Mouse (Mus musculus) forebrain, embryonic 12.5 days (tissue): ENCODE measurements around the gene Ugt1a6a. TPM values are rescaled to one million over a fixed set of nuclear protein-coding genes. Genes with fewer than 3 reads are reported as not detected.
"Not testable (repeated sequence)": the region's sequence is repeated elsewhere in the genome, so short reads cannot be mapped to it uniquely, and the experiment has no call there.

Experiments
- ATAC-seq: fragments of 200-750 bp; cut with Nextera tagmentation; 2 replicates; pipeline ENCODE4 v1.8.0; 2017; ENCODE audit warnings: moderate TSS enrichment; ENCODE audit not compliant: low FRiP score
- H3K27ac ChIP-seq: fragments of 300-500 bp; sonication (generic); 2 replicates; pipeline ENCODE4 v1.5.1; 2016; ENCODE audit warnings: mild to moderate bottlenecking
- H3K27me3 ChIP-seq: fragments of 300-500 bp; sonication (generic); 2 replicates; pipeline ENCODE4 v1.6.1; 2016; ENCODE audit warnings: mild to moderate bottlenecking
- H3K36me3 ChIP-seq: fragments of 300-500 bp; sonication (generic); replicated peaks from 2 replicates; pipeline ENCODE4 v1.6.1; 2016; ENCODE audit warnings: mild to moderate bottlenecking
- H3K4me1 ChIP-seq: fragments of 300-500 bp; sonication (generic); 2 replicates; pipeline ENCODE4 v1.6.1; 2016
- H3K4me2 ChIP-seq: fragments of 300-500 bp; sonication (generic); 2 replicates; pipeline ENCODE4 v1.6.1; 2016; ENCODE audit warnings: mild to moderate bottlenecking, moderate library complexity
- H3K4me3 ChIP-seq: fragments of 300-500 bp; sonication (generic); replicated peaks from 2 replicates; pipeline ENCODE4 v1.5.1; 2016; ENCODE audit warnings: mild to moderate bottlenecking
- H3K9ac ChIP-seq: fragments of 300-500 bp; sonication (generic); 2 replicates; pipeline ENCODE4 v1.6.1; 2016; ENCODE audit warnings: mild to moderate bottlenecking
- H3K9me3 ChIP-seq: fragments of 300-500 bp; sonication (generic); 2 replicates; pipeline ENCODE4 v1.6.1; 2016
- WGBS: fragments of 180-500 bp; shearing (Covaris S2); methylation state at CpG from one replicate; pipeline ENCODE4 v1.1.7; 2016; 5-methylcytosine and 5-hydroxymethylcytosine counted together
- polyA plus RNA-seq: library from polyadenylated mRNA; unstranded; fragments of >200 nt; fragmentation: Nextera tagmentation; extraction: Ambion mirVana; gene quantifications from 2 replicates; pipeline ENCODE4 v1.2.1, GENCODE M21; 2016

The Ugt1a6a gene
- polyA plus RNA-seq: 0.44 and 0.93 TPM in 2 replicates

DNA sequence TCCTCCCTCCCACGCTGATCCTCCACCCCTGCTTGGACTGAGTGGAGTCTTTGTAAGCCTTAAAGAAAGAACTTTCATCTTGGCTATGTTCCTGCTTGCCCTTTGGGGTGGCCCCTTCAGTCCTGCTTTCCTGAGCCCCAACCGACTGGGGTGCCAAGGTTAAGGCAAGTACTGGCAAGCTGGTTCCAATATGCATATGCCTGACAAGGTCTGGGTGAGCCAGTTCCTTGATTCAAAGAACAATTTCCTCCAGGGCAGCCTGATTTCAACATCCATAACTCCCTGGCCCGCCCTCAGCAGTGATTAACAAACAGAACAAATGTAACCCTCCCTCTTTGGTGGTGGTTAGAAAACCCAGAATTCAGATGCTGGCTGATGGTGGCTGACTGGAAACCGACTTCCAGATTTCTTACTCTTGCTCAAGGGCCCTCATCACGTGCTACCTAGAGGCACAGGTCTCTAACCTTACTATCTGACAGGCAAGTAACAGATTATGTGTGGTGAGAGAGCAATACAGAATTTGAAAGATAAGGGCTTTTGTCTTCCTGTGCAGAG lies at the start of gene Ugt1a6a:
Gene Ugt1a6a, plus strand, starts transcription at position 353 of the 555 bp plus-strand sequence.
- H3K9me3 ChIP-seq, H3K4me3 ChIP-seq, H3K4me1 ChIP-seq, H3K36me3 ChIP-seq, ATAC-seq, H3K4me2 ChIP-seq, H3K27me3 ChIP-seq, H3K9ac ChIP-seq: not testable (repeated sequence)
- WGBS: 37% methylated on average over 5 of the region's 5 CpGs
- H3K27ac ChIP-seq: 0 out of 2 replicates have a peak within 1 kb of the TSS, but pooled peaks have one; percentile 37

DNA sequence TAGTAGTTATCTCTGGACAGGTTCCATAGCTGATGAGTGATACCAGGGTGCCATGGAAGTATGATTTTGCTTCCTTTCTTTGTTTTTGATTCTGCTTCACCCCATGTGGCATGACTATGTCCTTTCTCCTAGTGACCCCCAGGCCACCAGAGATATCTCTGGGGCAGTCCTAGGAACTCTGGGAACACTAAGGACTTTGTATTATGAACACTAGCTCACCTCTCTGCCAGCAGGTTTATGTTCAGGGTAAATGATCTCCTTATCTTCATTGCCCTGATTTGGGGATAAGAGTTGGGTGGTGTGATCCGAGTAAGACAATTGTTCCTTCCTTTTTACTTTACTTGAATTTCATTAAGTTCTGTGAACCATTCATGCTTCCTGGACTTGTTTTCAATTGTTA lies 48.5 kb upstream of the Ugt1a6a start:
- no peaks in the 10 kb centered on the region for H3K36me3 ChIP-seq
- no peak for ATAC-seq
- H3K4me2 ChIP-seq: no peak overlapping the region
- H3K9ac ChIP-seq: no peak overlapping the region
- H3K9me3 ChIP-seq: no peaks in the 10 kb centered on the region
- no peak overlapping the region for H3K27ac ChIP-seq
- no peaks in the 10 kb centered on the region for H3K27me3 ChIP-seq
- H3K4me1 ChIP-seq: no peaks in the 10 kb centered on the region
- WGBS: 81% methylated on average over 1 of the region's 1 CpGs
- no peak overlapping the region for H3K4me3 ChIP-seq

DNA sequence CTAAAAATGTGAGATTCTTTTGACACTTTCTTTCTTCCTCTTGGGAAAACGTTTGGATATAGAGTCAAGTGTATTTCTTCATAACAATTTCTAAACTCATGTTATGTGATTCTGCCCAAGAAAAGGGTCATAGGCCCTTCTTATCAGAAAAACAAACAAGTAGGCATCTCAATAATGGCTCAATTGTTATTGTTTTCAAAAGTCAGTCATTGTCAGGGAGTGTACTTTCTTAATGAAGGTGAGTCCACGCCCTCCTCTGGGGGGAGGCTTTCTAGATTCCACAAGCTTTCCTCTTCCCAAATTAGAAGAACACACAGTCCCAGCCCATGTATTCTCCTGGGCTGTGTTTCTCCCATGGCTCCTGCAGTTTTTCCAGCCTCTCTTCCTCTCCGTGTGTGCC lies 47.1 kb upstream of the Ugt1a6a start, which contains the start of gene Ugt1a8:
Gene Ugt1a8, plus strand, starts transcription at position 301 of the 400 bp plus-strand sequence.
- no peaks in the 10 kb centered on the region for H3K27me3 ChIP-seq
- H3K9ac ChIP-seq: no peak within 1 kb of the TSS
- H3K4me3 ChIP-seq: no peak within 1 kb of the TSS
- WGBS: 84% methylated on average over 3 of the region's 3 CpGs
- no peak for ATAC-seq
- no peak within 1 kb of the TSS for H3K4me2 ChIP-seq
- H3K4me1 ChIP-seq: no peaks in the 10 kb centered on the region
- no peaks in the 10 kb centered on the region for H3K36me3 ChIP-seq
- H3K27ac ChIP-seq: no peak within 1 kb of the TSS
- no peaks in the 10 kb centered on the region for H3K9me3 ChIP-seq

DNA sequence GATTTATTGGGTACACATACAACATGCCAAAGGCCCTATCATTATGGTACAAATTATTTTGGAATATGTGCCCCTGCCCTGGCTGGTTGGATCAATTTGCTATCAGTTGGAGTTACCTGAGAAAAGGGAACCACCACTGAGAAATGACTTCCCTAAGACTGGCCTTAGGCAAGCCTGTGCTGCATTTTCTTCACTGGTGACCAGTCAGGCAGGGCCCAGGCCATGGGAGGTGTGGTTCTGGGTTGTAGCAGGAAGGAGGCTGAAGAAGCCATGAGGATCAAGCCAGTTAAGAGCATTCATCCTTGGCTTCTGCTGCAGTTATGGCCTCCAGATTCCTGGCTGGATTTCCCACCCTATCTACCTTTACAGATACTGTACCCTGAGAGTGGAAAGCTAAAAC lies 42.3 kb upstream of the Ugt1a6a start:
- ATAC-seq: no peak
- no peaks in the 10 kb centered on the region for H3K4me1 ChIP-seq
- H3K9me3 ChIP-seq: no peaks in the 10 kb centered on the region
- no peak overlapping the region for H3K27ac ChIP-seq
- H3K4me2 ChIP-seq: no peak overlapping the region
- H3K4me3 ChIP-seq: no peak overlapping the region
- H3K36me3 ChIP-seq: no peaks in the 10 kb centered on the region
- H3K9ac ChIP-seq: no peak overlapping the region
- no peaks in the 10 kb centered on the region for H3K27me3 ChIP-seq

DNA sequence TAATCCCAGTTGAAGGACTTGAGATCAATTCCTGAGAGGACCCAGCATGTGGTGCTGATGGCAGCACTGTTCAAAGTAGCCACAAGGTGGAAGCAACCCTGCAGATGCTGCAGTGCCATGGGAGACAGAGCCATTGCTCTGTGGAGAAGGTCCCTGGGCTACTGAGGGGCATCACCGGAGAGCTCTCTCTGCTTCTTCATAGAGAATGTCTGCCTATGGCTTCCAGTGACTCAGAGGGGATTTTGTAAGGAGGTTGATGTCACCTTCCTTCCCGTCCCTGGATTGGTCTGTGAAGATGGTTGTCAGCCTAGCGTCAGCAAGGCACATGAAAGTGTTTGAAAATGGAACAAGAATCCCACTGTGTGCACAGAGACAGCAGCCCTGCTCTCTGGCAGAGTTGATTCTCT lies 40.3 kb upstream of the Ugt1a6a start:
- not testable (repeated sequence) for H3K36me3 ChIP-seq, H3K4me2 ChIP-seq, H3K4me1 ChIP-seq, H3K9me3 ChIP-seq, H3K9ac ChIP-seq, H3K27ac ChIP-seq, ATAC-seq, H3K27me3 ChIP-seq, H3K4me3 ChIP-seq
- 88% methylated on average over 3 of the region's 3 CpGs for WGBS

DNA sequence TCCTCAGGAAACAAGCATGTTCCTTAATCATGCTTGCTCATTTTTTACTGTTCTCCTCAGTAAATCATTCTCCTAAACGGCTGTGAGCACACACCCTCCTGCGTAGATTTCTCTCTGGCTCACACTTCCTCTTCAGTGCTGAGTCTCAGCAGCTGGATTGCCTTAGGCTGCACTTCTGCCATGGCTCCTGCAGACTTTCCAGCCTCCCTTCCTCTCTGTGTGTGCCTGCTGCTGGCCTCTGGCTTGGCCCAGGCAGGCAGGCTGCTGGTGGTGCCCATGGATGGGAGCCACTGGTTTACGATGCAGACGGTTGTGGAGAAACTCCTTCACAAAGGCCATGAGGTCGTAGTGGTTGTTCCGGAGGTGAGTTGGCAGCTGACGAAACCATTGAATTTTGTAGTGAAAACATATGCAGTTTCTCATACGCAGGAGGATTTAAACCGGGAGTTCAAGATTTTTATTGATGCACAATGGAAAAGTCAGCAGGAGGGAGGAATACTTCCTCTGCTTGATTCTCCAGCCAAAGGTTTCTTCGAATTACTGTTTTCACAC lies 39.6 kb upstream of the Ugt1a6a start, which contains the start of gene Ugt1a7c:
Gene Ugt1a7c, plus strand, starts transcription at position 122 of the 552 bp plus-strand sequence.
- Histone ChIP-seq H3K36me3 (no peaks in the 10 kb centered on the region), H3K9ac (no peak within 1 kb of the TSS), H3K9me3 (no peaks in the 10 kb centered on the region), H3K4me2 (no peak within 1 kb of the TSS), H3K27me3 (no peaks in the 10 kb centered on the region), H3K4me1 (no peaks in the 10 kb centered on the region), H3K27ac (no peak within 1 kb of the TSS), H3K4me3 (no peak within 1 kb of the TSS)
- WGBS: 68% methylated on average over 10 of the region's 10 CpGs
- ATAC-seq: no peak

DNA sequence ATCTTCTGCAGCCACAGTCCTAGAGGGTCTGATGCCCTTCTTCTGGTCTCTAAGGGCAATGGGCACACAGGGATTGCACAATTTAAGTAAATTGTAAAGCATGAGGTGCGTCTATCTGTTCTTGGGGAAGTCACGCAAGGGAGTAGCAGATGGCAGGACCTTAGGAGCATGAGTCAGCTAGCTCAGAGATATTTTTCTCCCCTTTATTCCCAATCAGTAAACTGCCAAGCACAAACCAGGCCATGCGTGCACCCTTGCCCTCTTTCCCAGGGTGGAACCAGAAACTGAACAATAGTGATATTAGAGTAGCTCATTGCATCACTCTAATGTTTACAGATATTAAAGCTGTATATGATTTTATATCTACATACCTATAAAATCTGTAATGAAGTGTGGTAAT lies 36.1 kb upstream of the Ugt1a6a start:
- ATAC-seq, H3K4me1 ChIP-seq, H3K27ac ChIP-seq, H3K27me3 ChIP-seq, H3K4me2 ChIP-seq, H3K36me3 ChIP-seq, H3K9ac ChIP-seq, H3K9me3 ChIP-seq, H3K4me3 ChIP-seq: not testable (repeated sequence)
- 92% methylated on average over 3 of the region's 3 CpGs for WGBS

DNA sequence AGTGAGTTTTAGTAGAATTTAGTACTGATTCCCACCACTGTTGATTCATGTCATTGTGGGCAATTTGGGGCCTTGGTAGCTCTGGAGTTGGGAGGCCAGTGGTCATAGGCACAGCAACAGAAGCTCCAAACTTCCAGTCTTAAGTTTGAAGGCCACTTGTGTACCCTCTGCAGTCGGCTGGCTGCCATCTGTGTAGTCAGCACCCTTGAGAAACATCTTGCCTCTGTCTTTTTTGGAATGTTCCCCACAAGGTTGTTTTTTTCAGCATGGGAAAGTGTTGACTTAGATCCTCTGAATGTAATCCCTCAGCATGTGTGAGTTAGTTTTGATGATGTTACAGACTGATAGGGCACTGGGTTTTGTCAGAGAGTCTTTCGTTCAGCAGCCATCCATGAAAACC lies 34.9 kb upstream of the Ugt1a6a start:
- WGBS: 89% methylated on average over 2 of the region's 2 CpGs
- not testable (repeated sequence) for H3K9me3 ChIP-seq

DNA sequence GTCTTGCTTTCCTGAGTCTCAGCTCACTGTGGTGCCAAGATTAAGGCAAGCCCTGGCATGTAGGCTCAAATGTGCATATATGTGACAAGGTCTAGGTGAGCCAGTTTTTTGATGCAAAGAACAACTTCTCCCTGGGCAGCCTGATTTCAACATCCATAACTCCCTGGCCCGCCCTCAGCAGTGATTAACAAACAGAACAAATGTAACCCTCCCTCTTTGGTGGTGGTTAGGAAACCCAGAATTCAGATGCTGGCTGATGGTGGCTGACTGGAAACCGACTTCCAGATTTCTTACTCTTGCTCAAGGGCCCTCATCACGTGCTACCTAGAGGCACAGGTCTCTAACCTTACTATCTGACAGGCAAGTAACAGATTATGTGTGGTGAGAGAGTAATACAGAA lies 31.6 kb upstream of the Ugt1a6a start, which contains the start of gene Ugt1a6b:
Gene Ugt1a6b, plus strand, starts transcription at position 234 of the 400 bp plus-strand sequence.
- 70% methylated on average over 3 of the region's 3 CpGs for WGBS
- ATAC-seq: not testable (repeated sequence)

More for the DNA sequence above, 34.9 kb upstream of the Ugt1a6a start:
- H3K4me2 ChIP-seq, H3K27ac ChIP-seq, H3K36me3 ChIP-seq, H3K27me3 ChIP-seq, ATAC-seq, H3K9ac ChIP-seq, H3K4me1 ChIP-seq, H3K4me3 ChIP-seq: not testable (repeated sequence)

DNA sequence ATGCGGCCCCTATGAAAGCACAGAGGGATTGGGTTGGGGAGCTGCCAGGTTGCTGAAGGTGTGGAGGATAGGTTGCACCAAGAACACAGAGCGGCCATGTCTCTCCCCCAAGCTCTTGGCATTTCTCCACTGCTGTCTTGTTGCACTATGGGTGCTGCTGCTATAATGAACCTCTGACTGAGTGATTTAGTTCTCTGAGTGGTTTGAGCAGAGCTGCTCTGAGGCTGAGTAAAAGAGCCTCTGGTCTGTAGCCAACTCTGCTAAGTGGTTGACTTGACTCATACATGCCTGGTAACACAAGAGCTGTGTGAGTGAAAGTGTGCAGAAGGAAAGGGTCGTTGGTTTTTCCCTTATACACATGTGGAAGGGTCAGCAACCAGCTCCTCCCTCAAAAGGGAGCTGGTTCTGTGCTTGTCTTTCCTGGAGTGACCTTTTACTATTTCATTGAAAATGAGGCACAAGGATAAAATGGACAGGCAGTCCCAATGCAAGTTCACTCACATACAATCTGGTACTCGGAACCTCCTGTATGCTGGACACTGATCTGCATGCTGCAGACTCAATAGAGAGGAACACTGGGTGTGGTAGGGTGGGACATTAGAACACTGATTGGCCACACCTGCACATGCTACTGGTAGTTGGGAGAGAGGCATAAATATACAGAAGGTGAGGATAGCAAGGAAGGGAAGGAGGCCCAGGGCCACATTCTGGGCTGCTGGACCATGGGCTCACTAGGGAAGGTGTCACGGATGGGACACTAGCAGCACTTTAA lies 30.7 kb upstream of the Ugt1a6a start:
- H3K36me3 ChIP-seq, H3K4me1 ChIP-seq, H3K27ac ChIP-seq, H3K9ac ChIP-seq, ATAC-seq, H3K9me3 ChIP-seq, H3K4me2 ChIP-seq, H3K4me3 ChIP-seq, H3K27me3 ChIP-seq: not testable (repeated sequence)
- 82% methylated on average over 5 of the region's 5 CpGs for WGBS

More for the DNA sequence above, 31.6 kb upstream of the Ugt1a6a start, which contains the start of gene Ugt1a6b:
- H3K4me3 ChIP-seq, H3K9me3 ChIP-seq, H3K9ac ChIP-seq, H3K27me3 ChIP-seq, H3K27ac ChIP-seq, H3K4me1 ChIP-seq, H3K4me2 ChIP-seq, H3K36me3 ChIP-seq: not testable (repeated sequence)

DNA sequence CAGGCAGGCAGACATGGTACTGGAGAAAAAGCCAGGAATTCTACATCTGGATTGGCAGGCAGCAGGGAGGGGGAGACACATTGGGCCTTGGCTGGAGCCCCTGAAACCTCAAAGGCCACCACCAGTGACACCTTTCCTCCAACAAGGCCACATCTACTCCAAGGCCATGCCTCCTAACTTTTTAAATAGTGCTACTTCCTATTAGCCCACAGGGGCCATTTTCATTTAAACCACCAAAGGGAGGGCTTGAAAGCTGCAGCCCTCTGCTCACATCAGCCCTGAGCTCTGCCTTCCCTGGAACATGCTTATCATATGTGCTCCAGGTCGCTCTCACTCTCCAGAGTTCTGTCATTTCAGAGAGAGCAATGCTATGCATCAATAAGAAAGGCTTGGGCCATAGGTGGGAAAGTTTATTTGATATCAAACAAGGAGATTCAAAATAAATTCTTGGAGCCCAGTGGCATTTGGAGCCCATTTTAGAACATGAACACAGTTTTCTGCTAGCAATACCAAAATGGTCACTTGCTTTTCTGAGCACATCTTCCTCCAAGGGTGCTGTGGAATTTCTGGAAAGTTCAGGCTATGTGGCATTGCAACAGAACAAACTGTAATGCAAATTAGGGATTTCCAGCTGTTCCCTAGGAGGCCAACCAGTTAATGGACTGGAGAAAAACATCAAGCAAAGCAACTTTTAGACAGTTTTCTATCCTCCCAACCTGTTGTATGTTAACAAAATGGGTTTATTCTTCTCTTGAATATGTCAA lies 29.8 kb upstream of the Ugt1a6a start:
- H3K9me3 ChIP-seq: no peaks in the 10 kb centered on the region
- no peak overlapping the region for H3K27ac ChIP-seq
- 80% methylated on average over 1 of the region's 1 CpGs for WGBS
- no peaks in the 10 kb centered on the region for H3K4me1 ChIP-seq
- H3K36me3 ChIP-seq: no peaks in the 10 kb centered on the region
- no peak overlapping the region for H3K4me3 ChIP-seq
- no peak for ATAC-seq
- no peaks in the 10 kb centered on the region for H3K27me3 ChIP-seq
- H3K4me2 ChIP-seq: no peak overlapping the region
- H3K9ac ChIP-seq: no peak overlapping the region

DNA sequence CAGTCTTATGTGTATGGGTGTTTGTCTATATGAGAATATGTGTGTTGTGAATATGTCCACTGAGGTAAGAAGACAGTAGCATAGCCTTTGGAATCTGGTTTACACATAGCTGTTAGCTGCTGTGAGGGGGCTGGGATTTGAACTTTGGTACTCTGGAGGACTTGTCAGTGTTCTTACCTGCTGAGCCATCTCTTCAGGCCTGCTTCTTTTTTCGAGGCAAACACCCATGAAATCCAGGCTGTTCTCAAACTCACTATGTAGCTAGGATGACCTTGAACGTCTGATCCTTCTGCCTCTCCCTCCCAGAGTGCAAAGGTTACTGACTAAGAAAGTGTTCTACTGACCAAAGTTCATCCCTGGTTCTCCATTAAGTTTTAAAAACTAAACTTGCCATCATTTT lies 29.0 kb upstream of the Ugt1a6a start:
- H3K36me3 ChIP-seq: no peaks in the 10 kb centered on the region
- H3K4me3 ChIP-seq: no peak overlapping the region
- H3K4me1 ChIP-seq: no peaks in the 10 kb centered on the region
- no peak overlapping the region for H3K4me2 ChIP-seq
- WGBS: 71% methylated on average over 2 of the region's 2 CpGs
- H3K9ac ChIP-seq: no peak overlapping the region
- H3K27ac ChIP-seq: no peak overlapping the region
- ATAC-seq: no peak
- H3K9me3 ChIP-seq: no peaks in the 10 kb centered on the region
- no peaks in the 10 kb centered on the region for H3K27me3 ChIP-seq
